Mouse (Mus musculus) liver, postnatal 0 days (tissue): ENCODE measurements around the gene Olfr372.
"Not testable (repeated sequence)": the region's sequence is repeated elsewhere in the genome, so short reads cannot be mapped to it uniquely, and the experiment has no call there.

ENCODE experiments used
- CTCF ChIP-seq: sonication (generic); IDR thresholded peaks from 2 replicates; pipeline ENCODE4 v1.5.1; 2016; ENCODE audit warnings: antibody characterized with exemption, low read depth
- EP300 ChIP-seq: IDR thresholded peaks from 2 replicates; pipeline ENCODE4 v1.6.1; 2016; ENCODE audit warnings: antibody characterized with exemption, low read depth, mild to moderate bottlenecking

GRCm38 (mm10) chr8:72019022-72019421, 22.0 kb upstream of the Olfr372 start:
- TF ChIP-seq CTCF, EP300: not testable (repeated sequence)
